Mouse (Mus musculus): ENCODE data around the gene Rpl19. TPM values are rescaled to one million over a fixed set of nuclear protein-coding genes. Genes with fewer than 3 reads are reported as not detected.

Gene Rpl19
- polyA plus RNA-seq, 1 experiment from 2014 or later: 821 TPM

DNA sequence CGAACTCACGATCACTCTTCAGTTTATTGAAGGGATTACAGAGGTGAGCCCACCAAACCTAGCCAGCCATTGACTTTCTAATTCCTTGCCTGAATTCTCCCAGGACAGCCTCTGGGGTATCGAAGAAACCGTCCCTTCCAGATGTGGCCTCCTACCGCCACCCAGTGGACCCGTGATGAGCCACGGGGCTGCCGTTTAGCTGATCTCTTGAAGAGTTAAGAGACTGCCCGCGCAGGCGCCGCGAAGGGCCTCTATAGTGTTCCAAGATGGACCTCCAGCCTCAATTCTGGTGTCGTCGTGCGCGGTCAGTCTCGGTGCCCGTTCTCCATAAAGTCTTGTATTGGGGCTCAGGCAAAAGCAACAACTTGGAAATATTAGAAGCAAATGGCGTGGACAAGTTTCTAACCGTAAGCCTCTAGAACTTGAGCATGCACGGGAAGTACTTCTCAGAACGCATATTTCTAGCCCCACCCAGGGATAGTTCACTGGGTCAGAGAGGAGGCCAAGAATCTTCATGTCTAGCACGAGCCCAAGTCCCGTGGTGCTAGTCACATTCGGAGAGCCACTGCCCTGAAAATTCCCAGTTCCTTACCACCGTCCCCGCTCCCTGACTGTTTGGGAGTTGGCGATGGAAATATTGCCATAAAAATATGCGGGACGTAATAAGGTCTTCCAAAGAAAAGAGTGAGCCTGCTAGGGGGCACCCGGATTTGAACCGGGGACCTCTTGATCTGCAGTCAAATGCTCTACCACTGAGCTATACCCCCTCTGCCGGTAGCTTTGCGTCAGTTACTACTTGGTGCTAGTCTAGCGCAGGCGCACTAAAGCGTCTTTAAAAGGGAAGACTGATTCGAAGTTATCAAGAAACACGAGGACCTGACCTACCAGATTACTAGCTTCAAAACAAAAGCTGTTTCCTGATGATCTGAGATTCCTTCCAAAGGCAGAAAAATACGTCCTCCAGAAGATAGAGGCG lies 38.7 kb upstream of the Rpl19 start:
- ATAC-seq: peak; percentile 84
- peak overlapping the region; percentile 94 for H3K4me3 ChIP-seq
- H3K9me3 ChIP-seq (replicated peaks): no peaks in the 10 kb centered on the region
- peak overlapping the region; percentile 85 for H3K27ac ChIP-seq
- peaks cover 26% of the 10 kb centered on the region for H3K4me1 ChIP-seq
- H3K9ac ChIP-seq: peak overlapping the region; percentile 78
- no peaks in the 10 kb centered on the region for H3K36me3 ChIP-seq (ENCODE audit: poor library complexity, severe bottlenecking)
- H3K27me3 ChIP-seq: peaks cover 41% of the 10 kb centered on the region
- under 1% methylated on average over 42 of the region's 42 CpGs for WGBS
- H3K4me2 ChIP-seq: peak overlapping the region; percentile 78

DNA sequence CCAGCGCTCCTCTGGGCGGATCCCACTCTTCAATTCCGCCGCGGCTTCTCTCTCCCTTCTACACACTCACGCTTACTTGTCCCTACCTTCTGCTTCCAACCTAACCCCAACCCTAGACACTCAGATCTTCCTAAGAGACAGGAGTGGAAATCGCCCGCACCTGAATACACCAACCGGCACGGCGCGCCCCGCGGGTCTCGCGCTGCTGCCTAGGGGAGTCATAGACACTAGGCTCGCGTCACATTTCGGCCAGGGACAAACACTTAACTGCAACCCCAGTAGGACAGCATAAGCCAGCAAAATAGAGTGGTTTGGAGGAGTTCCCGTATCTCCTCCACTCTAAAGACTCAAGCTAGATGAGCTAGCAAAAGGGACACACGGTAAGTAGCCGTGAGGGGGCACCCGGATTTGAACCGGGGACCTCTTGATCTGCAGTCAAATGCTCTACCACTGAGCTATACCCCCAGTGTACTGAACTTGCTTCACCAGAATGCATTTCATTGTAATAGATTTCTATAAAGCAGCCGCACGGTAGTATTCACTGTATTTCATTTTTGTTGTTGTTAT lies 37.9 kb upstream of the Rpl19 start:
- peak overlapping the region; percentile 78 for H3K9ac ChIP-seq
- no peaks in the 10 kb centered on the region for H3K36me3 ChIP-seq (ENCODE audit: poor library complexity, severe bottlenecking)
- H3K27ac ChIP-seq: peak overlapping the region; percentile 85
- H3K4me1 ChIP-seq: peaks cover 26% of the 10 kb centered on the region
- H3K4me2 ChIP-seq: peak overlapping the region; percentile 78
- under 1% methylated on average over 26 of the region's 26 CpGs for WGBS
- no peaks in the 10 kb centered on the region for H3K9me3 ChIP-seq (replicated peaks)
- ATAC-seq: peak; percentile 92
- H3K27me3 ChIP-seq: peaks cover 39% of the 10 kb centered on the region
- H3K4me3 ChIP-seq: peak overlapping the region; percentile 94

DNA sequence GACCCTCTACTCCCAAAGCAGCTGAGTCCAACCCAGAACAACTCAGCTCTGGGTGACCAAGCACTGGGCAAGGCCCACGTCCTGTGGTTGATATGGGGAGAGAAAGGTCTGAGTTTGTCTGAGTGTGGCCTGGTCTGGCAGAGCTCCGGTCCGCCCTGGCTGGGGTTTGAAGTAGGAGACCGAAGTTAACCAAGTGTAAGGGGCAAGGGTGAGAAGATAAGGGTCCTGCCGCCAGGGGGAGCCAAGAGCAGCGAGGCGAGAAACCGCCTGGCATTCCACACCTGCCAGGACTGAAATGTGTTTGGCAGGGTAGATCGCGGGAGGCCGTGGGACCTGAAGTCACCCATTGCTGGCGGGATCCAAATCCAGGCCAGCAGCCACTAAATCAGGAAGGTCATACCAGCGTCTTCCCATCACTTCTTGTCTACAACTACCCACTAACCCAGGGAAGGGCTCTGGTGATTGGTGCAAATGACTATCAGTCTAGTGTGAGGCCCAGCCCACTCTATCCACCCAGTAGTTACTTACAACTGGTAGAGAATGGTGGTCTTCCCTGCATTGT lies 31.9 kb upstream of the Rpl19 start:
- 5% methylated on average over 13 of the region's 13 CpGs for WGBS
- H3K4me2 ChIP-seq: peak overlapping the region; percentile 72
- H3K9ac ChIP-seq: peak overlapping the region; percentile 66; the same call in 1 of the 2 replicates
- H3K27me3 ChIP-seq: peaks cover 13% of the 10 kb centered on the region
- no peaks in the 10 kb centered on the region for H3K9me3 ChIP-seq (replicated peaks)
- H3K36me3 ChIP-seq (ENCODE audit: poor library complexity, severe bottlenecking): no peaks in the 10 kb centered on the region
- peak; percentile 75 for ATAC-seq
- no peak overlapping the region for H3K27ac ChIP-seq
- H3K4me1 ChIP-seq: peaks cover 28% of the 10 kb centered on the region
- peak overlapping the region; percentile 47 for H3K4me3 ChIP-seq

DNA sequence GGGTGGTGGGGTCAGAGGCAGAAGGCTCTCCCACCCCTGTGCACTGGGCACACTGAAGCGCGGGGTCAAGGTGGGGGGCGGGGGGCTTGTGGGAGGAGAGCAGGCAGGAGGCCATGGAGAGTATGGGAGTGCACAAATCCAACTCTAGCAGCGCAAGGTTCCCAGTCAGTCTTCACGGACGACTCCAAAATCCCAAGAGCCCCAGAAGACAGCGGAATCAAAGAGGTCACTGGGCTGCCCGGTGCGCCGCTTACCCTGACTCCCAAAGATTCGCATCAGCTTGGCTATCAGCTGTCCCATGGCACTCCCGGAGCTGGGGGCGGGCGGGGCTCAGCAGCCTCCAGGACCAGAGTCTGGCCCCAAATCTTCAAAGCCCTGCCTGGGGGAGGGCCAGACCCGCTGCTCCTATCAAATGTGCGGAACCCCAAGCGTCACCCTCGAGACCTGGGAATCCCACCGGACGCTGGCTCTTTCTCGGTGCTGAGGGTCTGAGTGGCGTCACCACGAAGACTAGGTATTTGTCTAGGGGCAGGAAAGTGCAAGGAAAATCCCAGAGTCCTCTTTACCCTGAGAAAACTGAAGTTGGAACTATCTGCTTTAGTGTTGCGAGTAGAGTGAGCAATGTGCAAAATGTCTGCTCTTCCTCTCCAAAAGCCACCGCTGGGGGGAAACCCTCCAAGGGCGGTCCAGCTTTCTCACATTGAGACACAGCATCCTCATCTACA lies 30.8 kb upstream of the Rpl19 start, which contains the start of gene Arl5c:
TSS of gene Arl5c (minus strand) at position 618 of the 725 bp plus-strand sequence.
- peak within 1 kb of the TSS; percentile 47 for H3K4me3 ChIP-seq
- no peak within 1 kb of the TSS for H3K27ac ChIP-seq
- ATAC-seq: peak; percentile 40; the same call in 1 of the 2 replicates
- peak within 1 kb of the TSS; percentile 66 for H3K9ac ChIP-seq
- H3K4me2 ChIP-seq: peak within 1 kb of the TSS; percentile 72
- peaks cover 16% of the 10 kb centered on the region for H3K27me3 ChIP-seq
- H3K9me3 ChIP-seq (replicated peaks): no peaks in the 10 kb centered on the region
- 1% methylated on average over 26 of the region's 26 CpGs for WGBS
- no peaks in the 10 kb centered on the region for H3K36me3 ChIP-seq (ENCODE audit: poor library complexity, severe bottlenecking)
- H3K4me1 ChIP-seq: peaks cover 20% of the 10 kb centered on the region

GRCm38 (mm10) chr11:97996691-97997090 lies 29.8 kb upstream of the Rpl19 start:
- peaks cover 24% of the 10 kb centered on the region for H3K27me3 ChIP-seq
- no peak overlapping the region for H3K4me2 ChIP-seq
- H3K9me3 ChIP-seq (replicated peaks): no peaks in the 10 kb centered on the region
- no peaks in the 10 kb centered on the region for H3K36me3 ChIP-seq (ENCODE audit: poor library complexity, severe bottlenecking)
- 73% methylated on average over 1 of the region's 1 CpGs for WGBS
- no peak overlapping the region for H3K4me3 ChIP-seq
- H3K9ac ChIP-seq: no peak overlapping the region
- ATAC-seq: no peak
- no peak overlapping the region for H3K27ac ChIP-seq
- peaks cover 25% of the 10 kb centered on the region for H3K4me1 ChIP-seq

DNA sequence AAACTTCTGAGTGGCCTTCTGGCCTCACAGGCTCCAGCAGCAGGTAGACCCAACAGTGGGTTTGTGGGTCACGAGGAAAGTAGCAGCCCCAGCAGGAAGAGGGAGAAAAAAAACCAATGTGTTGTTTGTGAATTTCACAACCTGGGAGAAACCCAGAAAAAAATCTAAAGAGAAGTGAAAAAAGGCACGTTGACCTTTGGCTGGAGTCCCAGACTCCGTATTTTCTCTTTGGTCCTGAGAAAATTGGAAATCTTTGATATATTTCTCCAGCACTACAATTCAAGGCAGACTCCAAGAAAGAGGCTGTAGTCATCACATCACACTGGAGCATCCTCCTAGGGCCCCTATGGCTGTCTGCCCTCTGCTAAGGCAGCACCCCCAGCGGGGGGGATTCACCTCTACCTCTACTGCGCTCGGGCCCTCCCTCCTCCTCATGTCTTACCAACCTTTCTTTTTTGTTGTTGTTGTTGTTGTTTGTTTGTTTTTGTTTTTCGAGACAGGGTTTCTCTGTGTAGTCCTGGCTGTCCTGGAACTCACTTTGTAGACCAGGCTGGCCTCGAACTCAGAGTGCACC lies 29.0 kb upstream of the Rpl19 start:
- H3K4me1 ChIP-seq: peaks cover 33% of the 10 kb centered on the region
- H3K36me3 ChIP-seq (ENCODE audit: poor library complexity, severe bottlenecking): no peaks in the 10 kb centered on the region
- no peak for ATAC-seq
- H3K9ac ChIP-seq: no peak overlapping the region
- H3K27me3 ChIP-seq: peaks cover 25% of the 10 kb centered on the region
- no peaks in the 10 kb centered on the region for H3K9me3 ChIP-seq (replicated peaks)
- no peak overlapping the region for H3K4me2 ChIP-seq
- H3K27ac ChIP-seq: no peak overlapping the region
- WGBS: 80% methylated on average over 8 of the region's 8 CpGs
- H3K4me3 ChIP-seq: no peak overlapping the region

GRCm38 (mm10) chr11:97998074-97998793 lies 28.3 kb upstream of the Rpl19 start:
- 86% methylated on average over 11 of the region's 11 CpGs for WGBS
- Histone ChIP-seq H3K9ac (no peak overlapping the region), H3K27ac (no peak overlapping the region), H3K9me3 (replicated peaks) (no peaks in the 10 kb centered on the region), H3K36me3 (ENCODE audit: poor library complexity, severe bottlenecking) (peaks cover 5% of the 10 kb centered on the region; the same call in 1 of the 2 replicates), H3K4me1 (peaks cover 41% of the 10 kb centered on the region), H3K4me3 (no peak overlapping the region), H3K4me2 (no peak overlapping the region), H3K27me3 (peaks cover 25% of the 10 kb centered on the region)
- no peak for ATAC-seq

DNA sequence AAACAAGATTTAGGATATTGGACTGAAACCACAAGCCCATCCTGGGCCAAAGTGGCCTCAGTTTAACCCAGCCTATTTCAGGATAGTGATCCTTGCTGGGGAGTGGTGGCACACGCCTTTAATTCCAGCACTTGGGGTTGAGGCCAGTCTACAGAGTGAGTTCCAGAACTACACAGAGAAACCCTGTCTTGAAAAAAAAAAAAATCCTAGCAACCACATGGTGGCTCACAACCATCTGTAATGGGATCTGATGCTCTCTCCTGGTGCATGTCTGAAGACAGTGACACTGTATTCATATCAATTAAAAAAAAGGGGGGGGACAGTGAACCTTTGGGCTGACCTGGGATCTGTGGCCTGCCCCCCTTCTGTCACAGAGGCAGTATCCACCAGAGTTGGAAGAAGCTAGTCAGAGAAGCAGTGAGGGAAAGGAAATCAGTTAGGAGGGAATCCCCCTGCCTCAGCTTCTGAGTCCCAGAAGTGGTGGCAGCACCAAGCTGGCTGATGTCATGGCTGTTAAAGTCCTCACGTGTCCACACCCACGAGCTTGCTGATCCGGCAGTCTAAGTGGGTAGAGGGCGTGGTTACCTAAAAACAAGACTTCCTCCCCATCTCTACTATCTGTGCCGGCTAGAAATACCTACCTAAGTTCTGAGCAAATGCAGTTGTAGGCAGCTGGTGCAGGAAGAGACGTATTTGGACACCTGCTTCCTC lies 27.5 kb upstream of the Rpl19 start:
- Histone ChIP-seq H3K9me3 (replicated peaks) (no peaks in the 10 kb centered on the region), H3K36me3 (ENCODE audit: poor library complexity, severe bottlenecking) (peaks cover 8% of the 10 kb centered on the region), H3K9ac (no peak overlapping the region), H3K27ac (no peak overlapping the region), H3K27me3 (peaks cover 25% of the 10 kb centered on the region), H3K4me3 (no peak overlapping the region), H3K4me1 (peaks cover 49% of the 10 kb centered on the region), H3K4me2 (no peak overlapping the region)
- no peak for ATAC-seq
- WGBS: 72% methylated on average over 7 of the region's 7 CpGs

- Histone ChIP-seq H3K27me3 (peaks cover 18% of the 10 kb centered on the region), H3K4me1 (peaks cover 45% of the 10 kb centered on the region), H3K27ac (no peak overlapping the region), H3K36me3 (ENCODE audit: poor library complexity, severe bottlenecking) (peaks cover 15% of the 10 kb centered on the region), H3K4me3 (no peak overlapping the region), H3K9me3 (replicated peaks) (no peaks in the 10 kb centered on the region), H3K4me2 (no peak overlapping the region), H3K9ac (no peak overlapping the region)
- ATAC-seq: no peak
- 77% methylated on average over 5 of the region's 5 CpGs for WGBS
Measured at GRCm38 (mm10) chr11:97999748-98000147, 26.8 kb upstream of the Rpl19 start.

DNA sequence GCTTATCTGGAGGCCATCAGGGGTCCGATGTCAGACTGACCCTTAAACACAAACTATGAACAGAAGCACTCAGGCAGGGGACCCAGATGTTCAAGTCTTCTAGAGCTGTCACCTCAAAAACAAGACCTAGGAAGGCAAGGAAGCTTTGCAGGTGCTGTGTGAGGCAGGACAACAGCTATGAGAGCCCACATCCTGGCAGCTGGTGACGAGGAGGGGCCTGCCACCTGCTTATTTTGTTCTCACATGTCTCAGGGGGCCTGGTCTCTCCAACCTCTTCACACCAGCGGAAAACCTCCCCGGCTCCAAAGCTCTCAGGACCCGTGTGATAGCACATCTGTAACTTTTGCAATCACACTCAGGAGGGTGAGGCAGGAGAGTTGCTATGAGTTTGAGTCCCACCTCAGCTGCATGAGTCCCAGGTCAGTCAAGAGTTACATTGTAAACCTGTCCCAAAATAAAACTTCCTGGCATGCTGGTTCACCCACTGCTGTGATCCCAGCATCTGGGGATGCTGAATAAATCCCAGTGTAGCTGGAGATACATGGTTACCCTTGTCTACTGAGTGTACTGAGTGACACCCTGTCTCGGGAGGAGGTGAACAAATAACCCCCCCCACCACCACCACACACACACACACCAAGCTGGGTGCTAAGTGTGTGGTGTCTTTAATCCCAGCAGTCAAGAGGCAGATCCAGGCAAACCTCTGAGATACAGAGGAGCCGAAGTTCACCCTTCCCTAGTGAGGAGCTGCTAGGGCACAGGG lies 26.0 kb upstream of the Rpl19 start:
- ATAC-seq: no peak
- WGBS: 56% methylated on average over 7 of the region's 7 CpGs
- no peaks in the 10 kb centered on the region for H3K9me3 ChIP-seq (replicated peaks)
- H3K27me3 ChIP-seq: peaks cover 15% of the 10 kb centered on the region
- H3K4me2 ChIP-seq: no peak overlapping the region
- peaks cover 23% of the 10 kb centered on the region for H3K36me3 ChIP-seq (ENCODE audit: poor library complexity, severe bottlenecking)
- no peak overlapping the region for H3K27ac ChIP-seq
- H3K9ac ChIP-seq: no peak overlapping the region
- H3K4me3 ChIP-seq: no peak overlapping the region
- peaks cover 37% of the 10 kb centered on the region for H3K4me1 ChIP-seq
